Mouse (Mus musculus): ENCODE measurements at regions not wholly inside any gene's neighbourhood (a gene's known extent, or its start where the extent isn't known, plus 50 kb on each side); places are given as distances from the start of the nearest gene placed in this dataset.

GRCm38 (mm10) chr16:13049321-13049720, 60.2 kb upstream of the Ercc4 start:
- DNase-seq: no peak

GRCm38 (mm10) chr16:13050225-13050892, 59.1 kb upstream of the Ercc4 start:
- no peak for DNase-seq

GRCm38 (mm10) chr16:13054956-13055355, 54.5 kb upstream of the Ercc4 start:
- no peak for DNase-seq
